15 mouse cellular contexts compared by ENCODE assay signal in the genomic region with DNA sequence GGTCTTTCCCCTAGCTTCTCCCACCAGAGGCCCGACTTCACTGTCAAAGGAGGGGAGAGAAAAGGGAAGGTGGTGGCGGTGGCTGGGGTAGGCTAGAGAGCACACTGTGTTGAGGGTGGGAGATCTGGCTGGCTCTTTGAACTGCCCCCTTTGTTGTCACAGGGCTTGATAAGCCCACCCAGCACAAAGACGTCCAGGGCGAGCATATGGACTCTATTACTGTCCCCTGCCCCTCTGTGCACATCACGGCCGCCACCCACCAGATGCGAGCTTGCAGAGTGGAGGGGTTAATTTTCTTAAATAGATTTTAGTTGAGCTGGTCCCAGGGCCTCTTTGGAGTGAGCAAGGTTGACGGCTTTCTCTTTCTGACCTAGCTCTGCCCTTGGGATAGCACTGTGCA.
"Had no signal": no experiment of that assay in that cellular context is flagged by ENCODE, and none has a peak within 500 bp of the region (broad histone marks: within the 10 kb centered on the region; RNA-seq: fewer than 3 reads in every experiment).

No protein-coding gene starts in this region.

- H3K9me3 ChIP-seq: limb, embryonic 15.5 days had no signal

- H3K4me2 ChIP-seq: limb, embryonic 12.5 days; limb, embryonic 15.5 days; liver, embryonic 11.5 days; lung, embryonic 14.5 days; midbrain, embryonic 13.5 days had no signal

- H3K36me3 ChIP-seq: limb, embryonic 12.5 days; limb, embryonic 15.5 days; midbrain, embryonic 13.5 days had no signal

- DNase-seq: kidney, postnatal 25 days; layer of hippocampus, adult 9-11 months; liver, postnatal 0 days; lung, embryonic 14.5 days; thymus, adult 18-20 months; thymus, postnatal 36 days had no signal

- H3K9ac ChIP-seq: limb, embryonic 12.5 days; limb, embryonic 15.5 days; liver, embryonic 14.5 days; liver, postnatal 0 days; lung, embryonic 14.5 days; midbrain, embryonic 13.5 days had no signal

- H3K4me3 ChIP-seq: layer of hippocampus, adult 2 months; left cerebral cortex, adult 2 months; limb, embryonic 12.5 days; limb, embryonic 15.5 days; midbrain, embryonic 13.5 days had no signal

- ATAC-seq: liver, postnatal 0 days; lung, postnatal 0 days; midbrain, embryonic 13.5 days had no signal

- H3K27ac ChIP-seq: layer of hippocampus, adult 2 months; left cerebral cortex, adult 2 months; limb, embryonic 12.5 days; limb, embryonic 15.5 days; liver, embryonic 14.5 days; macrophage; midbrain, embryonic 13.5 days had no signal
